Mouse (Mus musculus) G1E (cell line): ENCODE measurements around the gene Slfn9. TPM values are rescaled to one million over a fixed set of nuclear protein-coding genes. Genes with fewer than 3 reads are reported as not detected.

Experiments
- ATAC-seq: 2 replicates; pipeline ENCODE4 v1.8.0; 2016; ENCODE audit warnings: mild to moderate bottlenecking; ENCODE audit not compliant: insufficient number of reproducible peaks, poor library complexity, low FRiP score, severe bottlenecking; ENCODE audit errors: extremely low read depth
- DNase-seq: peaks from one replicate; pipeline ENCODE4 v3.0.0; 2012; ENCODE audit warnings: low spot score
- H3K27me3 ChIP-seq: 2 replicates; pipeline ENCODE4 v1.6.1; 2012; ENCODE audit warnings: mild to moderate bottlenecking, low read length, inconsistent platforms; ENCODE audit not compliant: insufficient read depth
- H3K36me3 ChIP-seq: replicated peaks from 2 replicates; pipeline ENCODE3; 2012; ENCODE audit warnings: mild to moderate bottlenecking, inconsistent platforms
- H3K4me1 ChIP-seq: 2 replicates; pipeline ENCODE4 v1.6.1; 2012; ENCODE audit warnings: low read depth, low read length, inconsistent platforms, mixed read lengths; ENCODE audit not compliant: insufficient read depth
- H3K4me3 ChIP-seq: 2 replicates; pipeline ENCODE4 v1.5.1; 2012; ENCODE audit warnings: low read depth, mild to moderate bottlenecking, inconsistent platforms, low read length, moderate library complexity, mixed read lengths
- H3K9me3 ChIP-seq: replicated peaks from 2 replicates; pipeline ENCODE4 v1.6.1; 2012; ENCODE audit warnings: inconsistent platforms
- CTCF ChIP-seq: IDR thresholded peaks from 2 replicates; pipeline ENCODE4 v1.5.1; 2012; ENCODE audit warnings: low read depth, low read length, inconsistent platforms, mixed read lengths
- GATA1 ChIP-seq: IDR thresholded peaks from 2 replicates; pipeline ENCODE4 v1.6.1; 2012; ENCODE audit warnings: borderline replicate concordance, low read length, inconsistent platforms, mixed read lengths
- GATA2 ChIP-seq: IDR thresholded peaks from 2 replicates; pipeline ENCODE4 v1.6.1; 2012; ENCODE audit warnings: low read depth, low read length, inconsistent platforms, borderline replicate concordance
- POLR2AphosphoS5 ChIP-seq: IDR thresholded peaks from 2 replicates; pipeline ENCODE4 v1.6.1; 2012; ENCODE audit warnings: low read depth, low read length, inconsistent platforms; ENCODE audit not compliant: insufficient replicate concordance
- TAL1 ChIP-seq: conservative IDR thresholded peaks from 2 replicates; pipeline ENCODE4 v1.6.1; 2012; ENCODE audit warnings: low read depth, low read length, inconsistent platforms, mixed read lengths
- polyA plus RNA-seq: library from polyadenylated mRNA; stranded (reverse); fragments of >175 nt; gene quantifications from 2 replicates; pipeline ENCODE4 v1.2.3, GENCODE M21; 2012
- total RNA-seq, 2 experiments: library from RNA; stranded (forward) in 1 of 2; stranded (reverse) in 1 of 2; fragments of 200-1000 nt in 1 of 2; fragments of >200 nt in 1 of 2; fragmentation: Nextera tagmentation in 1 of 2; gene quantifications; 2 replicates each; pipeline ENCODE4 v1.2.3; 2014 to 2017

The Slfn9 gene
- total and polyA plus RNA-seq, 3 experiments: 0.33 TPM; not detected in 2

DNA sequence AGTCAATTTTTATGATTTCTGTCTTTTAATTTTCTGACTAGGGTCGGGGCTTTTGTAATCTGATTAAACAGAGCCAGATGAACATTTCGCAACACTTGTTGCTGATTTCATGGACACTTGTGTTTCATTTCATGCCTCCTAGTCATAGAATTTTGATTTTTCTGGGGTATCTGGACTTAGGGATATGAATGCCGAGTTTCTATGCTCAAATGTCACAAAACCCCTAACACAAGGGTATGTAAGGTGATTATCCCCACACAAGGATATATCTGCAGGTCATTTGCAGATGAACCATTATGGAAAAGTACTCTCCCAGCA lies 62.0 kb downstream of the Slfn9 start:
- Histone ChIP-seq H3K9me3 (peaks cover 47% of the 10 kb centered on the region), H3K36me3 (no peaks in the 10 kb centered on the region), H3K27me3 (no peaks in the 10 kb centered on the region; the same call in 1 of the 2 replicates), H3K4me3 (no peak overlapping the region), H3K4me1 (no peaks in the 10 kb centered on the region)
- no peak for TF ChIP-seq GATA1
- TF ChIP-seq GATA2: no peak
- TF ChIP-seq TAL1: no peak
- no peak for TF ChIP-seq CTCF
- DNase-seq (no peak), ATAC-seq (no peak)

- ATAC-seq: no peak
- no peaks in the 10 kb centered on the region for H3K4me1 ChIP-seq
- no peak for TF ChIP-seq TAL1
- no peak for TF ChIP-seq POLR2AphosphoS5
- TF ChIP-seq GATA2: no peak
- no peak for TF ChIP-seq CTCF
- no peak for TF ChIP-seq GATA1
- H3K27me3 ChIP-seq: no peaks in the 10 kb centered on the region; the same call in 1 of the 2 replicates
- no peak for DNase-seq
- peak overlapping the region; percentile 21; the same call in 1 of the 2 replicates for H3K4me3 ChIP-seq
- H3K36me3 ChIP-seq: no peaks in the 10 kb centered on the region
- peaks cover 44% of the 10 kb centered on the region for H3K9me3 ChIP-seq
Observed at GRCm38 (mm10) chr11:82928897-82929632, 62.6 kb downstream of the Slfn9 start.

Other genes with a start within 250 kb of the Slfn9 start
- gene Cct6b, start 227.5 kb downstream of the Slfn9 start, total RNA-seq (2014; fragmentation: Nextera tagmentation): 0.53 and 3.5 TPM in 2 replicates
- gene Cct6b, start 227.5 kb downstream of the Slfn9 start, total RNA-seq (2017): 0.17 and 0.44 TPM in 2 replicates
- gene Cct6b, start 227.5 kb downstream of the Slfn9 start, polyA plus RNA-seq: 0.29 and 0.30 TPM in 2 replicates
- gene Zfp830, start 227.5 kb downstream of the Slfn9 start, total RNA-seq (2014; fragmentation: Nextera tagmentation): 22.3 and 25.1 TPM in 2 replicates
- 43.6 and 49.1 TPM in 2 replicates for gene Zfp830, start 227.5 kb downstream of the Slfn9 start, total RNA-seq (2017)
- 21.2 and 22.2 TPM in 2 replicates for gene Zfp830, start 227.5 kb downstream of the Slfn9 start, polyA plus RNA-seq
- gene Lig3, start 210.7 kb downstream of the Slfn9 start, total RNA-seq (2014; fragmentation: Nextera tagmentation): 43.0 and 50.2 TPM in 2 replicates
- gene Lig3, start 210.7 kb downstream of the Slfn9 start, total RNA-seq (2017): 33.1 and 34.6 TPM in 2 replicates
- 60.5 and 71.8 TPM in 2 replicates for gene Lig3, start 210.7 kb downstream of the Slfn9 start, polyA plus RNA-seq
- 54.7 and 71.1 TPM in 2 replicates for gene Rffl, start 120.6 kb downstream of the Slfn9 start, total RNA-seq (2014; fragmentation: Nextera tagmentation)
- gene Rffl, start 120.6 kb downstream of the Slfn9 start, total RNA-seq (2017): 25.6 and 27.9 TPM in 2 replicates
- gene Rffl, start 120.6 kb downstream of the Slfn9 start, polyA plus RNA-seq: 29.1 and 46.6 TPM in 2 replicates
- 21.3 and 24.6 TPM in 2 replicates for gene Rad51d, start 101.2 kb downstream of the Slfn9 start, total RNA-seq (2014; fragmentation: Nextera tagmentation)
- gene Rad51d, start 101.2 kb downstream of the Slfn9 start, total RNA-seq (2017): 13.4 and 16.0 TPM in 2 replicates
- gene Rad51d, start 101.2 kb downstream of the Slfn9 start, polyA plus RNA-seq: 10.3 and 13.6 TPM in 2 replicates
- not detected in 2 replicates for gene Fndc8, start 99.7 kb downstream of the Slfn9 start, total RNA-seq (2014; fragmentation: Nextera tagmentation)
- 0.05 TPM in 1 of 2 replicates, not detected in the other for gene Fndc8, start 99.7 kb downstream of the Slfn9 start, total RNA-seq (2017)
- gene Fndc8, start 99.7 kb downstream of the Slfn9 start, polyA plus RNA-seq: not detected in 2 replicates
- 27.6 and 38.6 TPM in 2 replicates for gene Nle1, start 83.4 kb downstream of the Slfn9 start, total RNA-seq (2014; fragmentation: Nextera tagmentation)
- gene Nle1, start 83.4 kb downstream of the Slfn9 start, total RNA-seq (2017): 18.6 and 23.2 TPM in 2 replicates
- 92.9 and 93.8 TPM in 2 replicates for gene Nle1, start 83.4 kb downstream of the Slfn9 start, polyA plus RNA-seq
- 0.38 TPM in 1 of 2 replicates, not detected in the other for gene Unc45b, start 81.3 kb downstream of the Slfn9 start, total RNA-seq (2014; fragmentation: Nextera tagmentation)
- gene Unc45b, start 81.3 kb downstream of the Slfn9 start, total RNA-seq (2017): 0.12 and 0.33 TPM in 2 replicates
- 0.01 and 0.02 TPM in 2 replicates for gene Unc45b, start 81.3 kb downstream of the Slfn9 start, polyA plus RNA-seq
- 3.8 and 9.1 TPM in 2 replicates for gene Slfn5, start 40.5 kb downstream of the Slfn9 start, total RNA-seq (2014; fragmentation: Nextera tagmentation)
- 5.5 and 7.7 TPM in 2 replicates for gene Slfn5, start 40.5 kb downstream of the Slfn9 start, total RNA-seq (2017)
- gene Slfn5, start 40.5 kb downstream of the Slfn9 start, polyA plus RNA-seq: 0.28 and 0.33 TPM in 2 replicates
- gene Slfn8, start 29.0 kb upstream of the Slfn9 start, total RNA-seq (2014; fragmentation: Nextera tagmentation): 0.39 TPM in 1 of 2 replicates, not detected in the other
- gene Slfn8, start 29.0 kb upstream of the Slfn9 start, total RNA-seq (2017): 0.06 and 0.16 TPM in 2 replicates
- gene Slfn8, start 29.0 kb upstream of the Slfn9 start, polyA plus RNA-seq: not detected in 2 replicates
- gene Slfn2, start 73.3 kb upstream of the Slfn9 start, total RNA-seq (2014; fragmentation: Nextera tagmentation): 2.3 and 3.8 TPM in 2 replicates
- 44.5 and 48.4 TPM in 2 replicates for gene Slfn2, start 73.3 kb upstream of the Slfn9 start, total RNA-seq (2017)
- 0.72 and 0.96 TPM in 2 replicates for gene Slfn2, start 73.3 kb upstream of the Slfn9 start, polyA plus RNA-seq
- gene Slfn1, start 125.0 kb upstream of the Slfn9 start, total RNA-seq (2014; fragmentation: Nextera tagmentation): not detected in 2 replicates
- gene Slfn1, start 125.0 kb upstream of the Slfn9 start, total RNA-seq (2017): 0.17 and 0.22 TPM in 2 replicates
- gene Slfn1, start 125.0 kb upstream of the Slfn9 start, polyA plus RNA-seq: not detected in 2 replicates
- gene Slfn4, start 183.4 kb upstream of the Slfn9 start, total RNA-seq (2014; fragmentation: Nextera tagmentation): not detected in 2 replicates
- gene Slfn4, start 183.4 kb upstream of the Slfn9 start, total RNA-seq (2017): 0.05 and 0.06 TPM in 2 replicates
- not detected in 2 replicates for gene Slfn4, start 183.4 kb upstream of the Slfn9 start, polyA plus RNA-seq
- gene Slfn3, start 199.5 kb upstream of the Slfn9 start, total RNA-seq (2014; fragmentation: Nextera tagmentation): not detected in 2 replicates
- gene Slfn3, start 199.5 kb upstream of the Slfn9 start, total RNA-seq (2017): 0.12 and 0.16 TPM in 2 replicates
- gene Slfn3, start 199.5 kb upstream of the Slfn9 start, polyA plus RNA-seq: not detected in 2 replicates